Comparison of ENCODE assay signal across 11 mouse cellular contexts in the genomic region with DNA sequence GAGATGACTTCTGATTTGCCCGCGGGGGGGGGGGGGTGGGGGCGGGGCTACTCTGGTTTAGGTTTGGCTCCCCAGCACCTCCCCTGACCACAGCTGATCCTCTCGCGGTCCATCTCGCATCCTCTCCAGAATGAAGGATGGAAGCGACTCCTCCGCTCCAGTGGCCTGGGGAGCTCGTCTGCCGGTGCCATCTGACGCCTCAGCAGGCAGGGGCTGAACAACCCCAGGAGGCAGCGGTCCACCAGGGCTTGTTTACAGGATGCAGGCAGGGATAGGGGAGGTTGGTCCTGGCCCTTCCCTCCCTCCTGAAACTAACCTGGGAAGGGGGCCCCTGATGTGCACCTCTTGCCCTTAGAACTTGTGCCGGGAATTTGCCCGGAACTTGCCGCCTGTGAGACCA.
DNase-seq lines count a peak whose midpoint lies in the region; ATAC-seq and TF ChIP-seq lines count a peak whose summit lies in the region.
"Had no signal": no experiment of that assay in that cellular context is flagged by ENCODE, and none has a peak within 500 bp of the region (broad histone marks: within the 10 kb centered on the region; RNA-seq: fewer than 3 reads in every experiment).

No protein-coding gene starts in this region.

- no peaks in the 10 kb centered on the region for H3K9me3 ChIP-seq in heart, embryonic 13.5 days
- H3K9me3 ChIP-seq in midbrain, embryonic 16.5 days (replicated peaks; ENCODE audit: control insufficient read depth, low read length, poor library complexity, severe bottlenecking): no peaks in the 10 kb centered on the region
- H3K9me3 ChIP-seq in midbrain, embryonic 10.5 days (replicated peaks): no peaks in the 10 kb centered on the region
- H3K9me3 ChIP-seq in embryonic facial prominence, embryonic 11.5 days (replicated peaks; ENCODE audit: control insufficient read depth, low read length): no peaks in the 10 kb centered on the region
- H3K9me3 ChIP-seq in stomach, embryonic 16.5 days (replicated peaks; ENCODE audit: control insufficient read depth, low read length): no peaks in the 10 kb centered on the region

- no peak overlapping the region for H3K27ac ChIP-seq in heart, embryonic 13.5 days (replicated peaks)
- H3K27ac ChIP-seq in midbrain, embryonic 16.5 days (ENCODE audit: low read length): no peak overlapping the region
- no peak overlapping the region for H3K27ac ChIP-seq in midbrain, embryonic 10.5 days (replicated peaks)
- H3K27ac ChIP-seq in embryonic facial prominence, embryonic 11.5 days (replicated peaks; ENCODE audit: low read depth, low read length): no peak overlapping the region
- no peak overlapping the region for H3K27ac ChIP-seq in stomach, embryonic 16.5 days (ENCODE audit: low read length)
- H3K27ac ChIP-seq in kidney, adult 2 months (ENCODE audit: insufficient read depth, low read depth, low read length): no peak overlapping the region

- TF ChIP-seq POLR2A in kidney, adult 2 months (IDR thresholded peaks at IDR 0.05; ENCODE audit: low read depth, low read length): no peak

- peaks cover 30% of the 10 kb centered on the region for H3K4me1 ChIP-seq in heart, embryonic 13.5 days
- peaks cover 7% of the 10 kb centered on the region for H3K4me1 ChIP-seq in midbrain, embryonic 16.5 days (ENCODE audit: control insufficient read depth, insufficient read depth, low read length)
- H3K4me1 ChIP-seq in midbrain, embryonic 10.5 days: peaks cover 32% of the 10 kb centered on the region
- peaks cover 5% of the 10 kb centered on the region; the same call in 1 of the 2 replicates for H3K4me1 ChIP-seq in embryonic facial prominence, embryonic 11.5 days (ENCODE audit: control insufficient read depth, insufficient read depth, low read length)
- H3K4me1 ChIP-seq in stomach, embryonic 16.5 days (ENCODE audit: control insufficient read depth, insufficient read depth, low read length): peaks cover 10% of the 10 kb centered on the region; the same call in 1 of the 2 replicates
- no peaks in the 10 kb centered on the region for H3K4me1 ChIP-seq in kidney, adult 2 months (ENCODE audit: control insufficient read depth, insufficient read depth, low read length)

- DNase-seq in heart, postnatal 36 days: no peak
- no peak for DNase-seq in midbrain, embryonic 10.5 days (ENCODE audit: low spot score)
- DNase-seq in embryonic facial prominence, embryonic 11.5 days (ENCODE audit: low spot score): no peak
- no peak for DNase-seq in kidney, adult 2 months
- DNase-seq: adrenal gland, adult 8-10 months; gastrocnemius, postnatal 10 days; kidney, adult 8-10 months; right cerebral cortex, postnatal 25 days had no signal

- H3K4me3 ChIP-seq in heart, embryonic 13.5 days: no peak overlapping the region
- H3K4me3 ChIP-seq in midbrain, embryonic 16.5 days (ENCODE audit: low read depth, low read length): no peak overlapping the region
- H3K4me3 ChIP-seq in midbrain, embryonic 10.5 days: no peak overlapping the region
- no peak overlapping the region for H3K4me3 ChIP-seq in embryonic facial prominence, embryonic 11.5 days (ENCODE audit: low read depth, low read length)
- no peak overlapping the region for H3K4me3 ChIP-seq in stomach, embryonic 16.5 days (replicated peaks; ENCODE audit: low read length)
- no peak overlapping the region for H3K4me3 ChIP-seq in kidney, adult 2 months (ENCODE audit: insufficient read depth, low read depth, low read length)

- peak overlapping the region; percentile 45 for H3K4me2 ChIP-seq in heart, embryonic 13.5 days
- no peak overlapping the region for H3K4me2 ChIP-seq in midbrain, embryonic 16.5 days (ENCODE audit: low read length)
- peak overlapping the region; percentile 27 for H3K4me2 ChIP-seq in embryonic facial prominence, embryonic 11.5 days (ENCODE audit: low read depth, low read length)
- no peak overlapping the region for H3K4me2 ChIP-seq in stomach, embryonic 16.5 days (ENCODE audit: low read depth, low read length)

- TF ChIP-seq CTCF in kidney, adult 2 months (conservative IDR thresholded peaks at IDR 0.05; ENCODE audit: insufficient read depth, insufficient read length, low read depth, low read length): no peak

- no peak for ATAC-seq in heart, embryonic 13.5 days (ENCODE audit: extremely low read depth, insufficient number of reproducible peaks, low FRiP score, low TSS enrichment)
- ATAC-seq in midbrain, embryonic 16.5 days: no peak
- ATAC-seq in embryonic facial prominence, embryonic 11.5 days (replicated peaks; ENCODE audit: insufficient number of reproducible peaks, low FRiP score, low TSS enrichment, low read depth): no peak
- no peak for ATAC-seq in stomach, embryonic 16.5 days (ENCODE audit: insufficient read depth, low FRiP score)

- peaks cover 16% of the 10 kb centered on the region for H3K27me3 ChIP-seq in heart, embryonic 13.5 days (replicated peaks)
- peaks cover 2% of the 10 kb centered on the region; the same call in 1 of the 2 replicates for H3K27me3 ChIP-seq in midbrain, embryonic 16.5 days (ENCODE audit: control insufficient read depth, insufficient read depth, low read depth, low read length)
- peaks cover 40% of the 10 kb centered on the region for H3K27me3 ChIP-seq in midbrain, embryonic 10.5 days (ENCODE audit: low read depth, poor library complexity, severe bottlenecking)
- no peaks in the 10 kb centered on the region for H3K27me3 ChIP-seq in embryonic facial prominence, embryonic 11.5 days (ENCODE audit: control insufficient read depth, insufficient read depth, low read length)
- H3K27me3 ChIP-seq in stomach, embryonic 16.5 days (ENCODE audit: control insufficient read depth, insufficient read depth, low read length): no peaks in the 10 kb centered on the region
- no peaks in the 10 kb centered on the region for H3K27me3 ChIP-seq in kidney, adult 2 months (replicated peaks; ENCODE audit: control insufficient read depth, insufficient read depth, low read length)

- no peaks in the 10 kb centered on the region for H3K36me3 ChIP-seq in heart, embryonic 13.5 days
- H3K36me3 ChIP-seq in midbrain, embryonic 16.5 days (ENCODE audit: control insufficient read depth, insufficient read depth, low read length): no peaks in the 10 kb centered on the region
- H3K36me3 ChIP-seq in midbrain, embryonic 10.5 days: no peaks in the 10 kb centered on the region
- H3K36me3 ChIP-seq in embryonic facial prominence, embryonic 11.5 days (replicated peaks; ENCODE audit: control insufficient read depth, insufficient read depth, low read depth, low read length): no peaks in the 10 kb centered on the region
- no peaks in the 10 kb centered on the region for H3K36me3 ChIP-seq in stomach, embryonic 16.5 days (ENCODE audit: control insufficient read depth, insufficient read depth, low read length)
- no peaks in the 10 kb centered on the region for H3K36me3 ChIP-seq in kidney, adult 2 months (ENCODE audit: control insufficient read depth, insufficient read depth, low read length)

- H3K9ac ChIP-seq in heart, embryonic 13.5 days: peak overlapping the region; percentile 48; the same call in 1 of the 2 replicates
- 0 out of 2 replicates have a peak overlapping the region, but pooled peaks have one; percentile 14 for H3K9ac ChIP-seq in midbrain, embryonic 16.5 days (ENCODE audit: low read depth, low read length)
- H3K9ac ChIP-seq in embryonic facial prominence, embryonic 11.5 days (replicated peaks; ENCODE audit: low read length): no peak overlapping the region; the same call in 1 of the 2 replicates
- peak overlapping the region; percentile 14; the same call in 1 of the 2 replicates for H3K9ac ChIP-seq in stomach, embryonic 16.5 days (ENCODE audit: low read length)

- WGBS in heart, embryonic 13.5 days: 12% methylated on average over 14 of the region's 15 CpGs
- WGBS in midbrain, embryonic 16.5 days: 15% methylated on average over 15 of the region's 15 CpGs
- WGBS in midbrain, embryonic 10.5 days: 14% methylated on average over 12 of the region's 15 CpGs
- WGBS in embryonic facial prominence, embryonic 11.5 days: 5% methylated on average over 15 of the region's 15 CpGs
- 10% methylated on average over 15 of the region's 15 CpGs for WGBS in stomach, embryonic 16.5 days
- 15% methylated on average over 14 of the region's 15 CpGs for WGBS in kidney, adult 2 months

- intact Hi-C loops in heart, postnatal 36 days (cut with DNase I): loop anchor here (2.0 kb wide), 1 partner anchor 50 kb away; no protein-coding TSS in a partner anchor

Comparison
In these comparisons a context has a peak if more than half of its experiments do, and no peak if none do; other contexts are left out.
1. H3K4me2 ChIP-seq: peak in heart, embryonic 13.5 days (single experiment) and embryonic facial prominence, embryonic 11.5 days (single experiment); none in midbrain, embryonic 16.5 days (single experiment) and stomach, embryonic 16.5 days (single experiment).